Mouse (Mus musculus): ENCODE measurements around the gene Ccdc92. TPM values are rescaled to one million over a fixed set of nuclear protein-coding genes. Genes with fewer than 3 reads are reported as not detected.

Gene Ccdc92
- polyA plus RNA-seq, 1 experiment from 2014 or later, result 38.7 TPM

Other genes with a start within 250 kb of the Ccdc92 start
- 32.9 and 41.1 TPM in 2 replicates for gene Atp6v0a2, start 233.8 kb downstream of the Ccdc92 start, polyA plus RNA-seq (2014; fragmentation: Nextera tagmentation; extraction: Ambion mirVana)
- gene Dnah10, start 137.3 kb downstream of the Ccdc92 start, polyA plus RNA-seq (2014; fragmentation: Nextera tagmentation; extraction: Ambion mirVana), result 0.18 and 0.26 TPM in 2 replicates
- gene Zfp664, start 267 bp upstream of the Ccdc92 start, polyA plus RNA-seq (2014; fragmentation: Nextera tagmentation; extraction: Ambion mirVana), result 87.3 and 107 TPM in 2 replicates
- gene Rflna, start 140.8 kb upstream of the Ccdc92 start, polyA plus RNA-seq (2014; fragmentation: Nextera tagmentation; extraction: Ambion mirVana), result 5.7 and 5.9 TPM in 2 replicates